Mouse (Mus musculus): ENCODE results near the gene Atg14. TPM values are rescaled to one million over a fixed set of nuclear protein-coding genes. Genes with fewer than 3 reads are reported as not detected.
"Not testable (repeated sequence)": the region's sequence is repeated elsewhere in the genome, so short reads cannot be mapped to it uniquely, and the experiment has no call there.

Gene Atg14
- total RNA-seq (2012; rRNA removed) = 19.8 and 22.5 TPM in 2 replicates

DNA sequence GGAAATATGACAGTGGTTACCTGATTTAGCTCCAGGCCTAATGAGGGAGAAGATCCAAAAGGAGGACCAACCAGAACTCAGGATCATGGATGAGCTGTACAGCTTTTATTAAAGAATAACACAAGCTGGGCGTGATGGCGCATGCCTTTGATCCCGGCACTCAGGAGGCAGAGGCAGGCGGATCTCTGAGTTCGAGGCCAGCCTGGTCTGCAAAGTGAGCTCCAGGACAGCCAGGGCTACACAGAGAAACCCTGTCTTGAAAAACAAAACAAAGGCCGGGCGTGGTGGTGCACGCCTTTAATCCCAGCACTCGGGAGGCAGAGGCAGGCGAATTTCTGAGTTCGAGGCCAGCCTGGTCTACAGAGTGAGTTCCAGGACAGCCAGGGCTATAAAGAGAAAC is at the start of gene Atg14:
Atg14 (minus strand) TSS at position 101 of the 400 bp plus-strand sequence.
- H3K27ac ChIP-seq (ENCODE audit: insufficient read depth, low read depth, low read length, poor library complexity, severe bottlenecking) = peak within 1 kb of the TSS; percentile 7; the same call in 1 of the 2 replicates
- peak within 1 kb of the TSS; percentile 28 to 30; a peak in 1 of 4 replicates for H3K4me3 ChIP-seq (ENCODE audit: insufficient read depth in 1 of 2, low read depth in 1 of 2, low read length in 2 of 2, poor library complexity in 1 of 2, severe bottlenecking in 1 of 2)
- peaks cover 2 to 11% of the 10 kb centered on the region in 2 experiments; a peak in 1 of 4 replicates for H3K4me1 ChIP-seq (ENCODE audit: control insufficient read depth in 2 of 2, insufficient read depth in 2 of 2, low read length in 2 of 2, poor library complexity in 1 of 2)
- H3K36me3 ChIP-seq (ENCODE audit: control insufficient read depth, insufficient read depth, low read length, poor library complexity, severe bottlenecking); H3K9me3 ChIP-seq (ENCODE audit: control insufficient read depth, insufficient read depth, low read depth, low read length); in situ Hi-C loops (cut with MboI; ENCODE audit: low sequenced_read_pairs in 2 of 2, unreplicated experiment in 2 of 2); DNase-seq (ENCODE audit: low read depth, low spot score): not testable (repeated sequence)
- peak within 1 kb of the TSS; percentile 65; the same call in 1 of the 2 replicates for H3K9ac ChIP-seq (ENCODE audit: insufficient read depth, low read depth, low read length, poor library complexity, severe bottlenecking)

DNA sequence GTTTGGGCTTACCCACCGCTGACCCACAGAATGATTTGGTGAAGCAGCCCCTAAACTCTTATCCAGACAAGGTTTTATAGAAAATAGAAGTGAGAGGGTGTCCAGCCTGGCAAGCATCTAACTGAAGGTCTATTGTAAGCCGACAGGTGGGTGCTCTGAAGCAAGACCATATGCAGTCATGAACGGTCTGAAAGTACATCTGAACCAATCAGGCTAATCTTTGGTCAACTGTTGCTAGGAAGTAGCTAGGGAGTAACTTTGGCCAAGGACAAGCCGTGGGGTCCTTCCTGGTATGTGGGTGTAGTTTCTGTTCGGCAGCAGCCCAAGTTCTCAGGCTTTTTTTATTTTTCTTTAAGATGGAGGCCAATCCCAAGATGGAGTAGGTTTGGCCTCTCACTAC is 48.4 kb upstream of the Atg14 start:
- H3K9me3 ChIP-seq (ENCODE audit: control insufficient read depth, insufficient read depth, low read depth, low read length) = no peaks in the 10 kb centered on the region
- H3K36me3 ChIP-seq (ENCODE audit: control insufficient read depth, insufficient read depth, low read length, poor library complexity, severe bottlenecking) = no peaks in the 10 kb centered on the region
- no peak for DNase-seq (ENCODE audit: low read depth, low spot score)
- in situ Hi-C loops (cut with MboI; ENCODE audit: low sequenced_read_pairs in 2 of 2, unreplicated experiment in 2 of 2) = no loop called here
- no peak overlapping the region for H3K27ac ChIP-seq (ENCODE audit: insufficient read depth, low read depth, low read length, poor library complexity, severe bottlenecking)
- peaks cover 0 to 1% of the 10 kb centered on the region in 2 experiments; a peak in 1 of 4 replicates for H3K4me1 ChIP-seq (ENCODE audit: control insufficient read depth in 2 of 2, insufficient read depth in 2 of 2, low read length in 2 of 2, poor library complexity in 1 of 2)
- no peak overlapping the region for H3K9ac ChIP-seq (ENCODE audit: insufficient read depth, low read depth, low read length, poor library complexity, severe bottlenecking)
- no peak for TF ChIP-seq CHD2 (IDR thresholded peaks at IDR 0.05; ENCODE audit: low read depth, low read length)
- no peak overlapping the region for H3K4me3 ChIP-seq (ENCODE audit: insufficient read depth in 1 of 2, low read depth in 1 of 2, low read length in 2 of 2, poor library complexity in 1 of 2, severe bottlenecking in 1 of 2)

DNA sequence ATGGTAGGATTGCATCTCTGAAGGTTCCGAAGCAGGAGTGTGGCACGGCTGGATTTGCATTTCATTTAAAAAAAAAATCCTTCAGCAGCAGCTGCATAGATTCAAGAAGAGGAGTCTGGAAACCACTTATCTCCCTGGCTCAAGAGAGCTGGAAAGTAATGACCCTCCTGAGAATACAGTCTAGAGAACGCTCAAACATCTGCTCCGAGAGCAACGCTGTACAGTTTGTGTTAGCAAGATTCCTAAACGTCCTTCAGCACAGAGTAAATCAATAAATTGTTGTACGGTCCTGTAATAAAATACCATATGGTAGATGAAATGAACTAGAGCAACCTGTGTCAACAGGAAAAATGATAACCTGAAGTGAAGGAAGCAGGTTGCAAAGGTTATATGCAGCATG is 42.8 kb upstream of the Atg14 start:
- Histone ChIP-seq H3K36me3 (ENCODE audit: control insufficient read depth, insufficient read depth, low read length, poor library complexity, severe bottlenecking) (no peaks in the 10 kb centered on the region), H3K4me1 (ENCODE audit: control insufficient read depth in 2 of 2, insufficient read depth in 2 of 2, low read length in 2 of 2, poor library complexity in 1 of 2) (peaks cover 2% of the 10 kb centered on the region in 2 experiments; a peak in 2 of 4 replicates), H3K27ac (ENCODE audit: insufficient read depth, low read depth, low read length, poor library complexity, severe bottlenecking) (no peak overlapping the region), H3K9me3 (ENCODE audit: control insufficient read depth, insufficient read depth, low read depth, low read length) (no peaks in the 10 kb centered on the region), H3K9ac (ENCODE audit: insufficient read depth, low read depth, low read length, poor library complexity, severe bottlenecking) (no peak overlapping the region), H3K4me3 (ENCODE audit: insufficient read depth in 1 of 2, low read depth in 1 of 2, low read length in 2 of 2, poor library complexity in 1 of 2, severe bottlenecking in 1 of 2) (no peak overlapping the region)
- in situ Hi-C loops (cut with MboI; ENCODE audit: low sequenced_read_pairs in 2 of 2, unreplicated experiment in 2 of 2) = no loop called here
- no peak for DNase-seq (ENCODE audit: low read depth, low spot score)
- TF ChIP-seq HCFC1 (IDR thresholded peaks at IDR 0.05; ENCODE audit: borderline replicate concordance, insufficient read depth, low read length) (no peak), CHD2 (IDR thresholded peaks at IDR 0.05; ENCODE audit: low read depth, low read length) (no peak), ZC3H11A (IDR thresholded peaks at IDR 0.05; ENCODE audit: borderline replicate concordance, low read depth, low read length) (no peak), ZNF384 (IDR thresholded peaks at IDR 0.05; ENCODE audit: low read depth, low read length) (no peak), MAFK (IDR thresholded peaks at IDR 0.05; ENCODE audit: insufficient read depth, low read depth, low read length) (no peak)

DNA sequence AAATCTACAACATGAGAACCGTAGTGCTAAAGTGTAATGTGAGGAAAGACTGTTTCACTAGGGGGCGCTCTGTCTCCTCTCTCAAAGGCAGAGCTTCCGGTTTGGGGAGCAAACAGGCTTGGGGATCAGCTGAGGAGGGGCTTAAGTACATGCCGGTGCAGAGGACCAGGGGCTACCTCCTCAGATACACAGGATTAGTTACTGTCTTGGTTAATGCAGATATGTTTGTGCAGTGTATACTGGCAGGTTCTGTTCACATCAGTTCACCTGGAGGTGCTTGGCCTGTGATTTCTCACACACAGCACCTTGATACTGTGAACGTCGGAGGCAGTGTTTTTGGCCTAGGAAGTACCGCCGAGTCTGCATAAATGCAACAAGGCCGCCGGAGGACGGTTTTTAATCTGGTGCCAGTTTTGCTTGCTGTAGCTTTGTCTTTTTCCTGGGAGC is 27.5 kb upstream of the Atg14 start:
- in situ Hi-C loops (cut with MboI; ENCODE audit: low sequenced_read_pairs in 2 of 2, unreplicated experiment in 2 of 2) = no loop called here
- H3K36me3 ChIP-seq (ENCODE audit: control insufficient read depth, insufficient read depth, low read length, poor library complexity, severe bottlenecking) = no peaks in the 10 kb centered on the region
- H3K4me3 ChIP-seq (ENCODE audit: insufficient read depth in 1 of 2, low read depth in 1 of 2, low read length in 2 of 2, poor library complexity in 1 of 2, severe bottlenecking in 1 of 2) = peak overlapping the region in 1 of 2 experiments; percentile 48; a peak in 2 of 4 replicates
- TF ChIP-seq MAFK (IDR thresholded peaks at IDR 0.05; ENCODE audit: insufficient read depth, low read depth, low read length) (no peak), ZC3H11A (IDR thresholded peaks at IDR 0.05; ENCODE audit: borderline replicate concordance, low read depth, low read length) (no peak; the same call in 1 of the 2 replicates), CHD2 (IDR thresholded peaks at IDR 0.05; ENCODE audit: low read depth, low read length) (no peak), HCFC1 (IDR thresholded peaks at IDR 0.05; ENCODE audit: borderline replicate concordance, insufficient read depth, low read length) (no peak), ZNF384 (IDR thresholded peaks at IDR 0.05; ENCODE audit: low read depth, low read length) (no peak)
- no peaks in the 10 kb centered on the region for H3K4me1 ChIP-seq (ENCODE audit: control insufficient read depth in 2 of 2, insufficient read depth in 2 of 2, low read length in 2 of 2, poor library complexity in 1 of 2)
- H3K27ac ChIP-seq (ENCODE audit: insufficient read depth, low read depth, low read length, poor library complexity, severe bottlenecking) = no peak overlapping the region
- H3K9ac ChIP-seq (ENCODE audit: insufficient read depth, low read depth, low read length, poor library complexity, severe bottlenecking) = peak overlapping the region; percentile 49; the same call in 1 of the 2 replicates
- DNase-seq (ENCODE audit: low read depth, low spot score) = peak; percentile 75
- no peaks in the 10 kb centered on the region for H3K9me3 ChIP-seq (ENCODE audit: control insufficient read depth, insufficient read depth, low read depth, low read length)

DNA sequence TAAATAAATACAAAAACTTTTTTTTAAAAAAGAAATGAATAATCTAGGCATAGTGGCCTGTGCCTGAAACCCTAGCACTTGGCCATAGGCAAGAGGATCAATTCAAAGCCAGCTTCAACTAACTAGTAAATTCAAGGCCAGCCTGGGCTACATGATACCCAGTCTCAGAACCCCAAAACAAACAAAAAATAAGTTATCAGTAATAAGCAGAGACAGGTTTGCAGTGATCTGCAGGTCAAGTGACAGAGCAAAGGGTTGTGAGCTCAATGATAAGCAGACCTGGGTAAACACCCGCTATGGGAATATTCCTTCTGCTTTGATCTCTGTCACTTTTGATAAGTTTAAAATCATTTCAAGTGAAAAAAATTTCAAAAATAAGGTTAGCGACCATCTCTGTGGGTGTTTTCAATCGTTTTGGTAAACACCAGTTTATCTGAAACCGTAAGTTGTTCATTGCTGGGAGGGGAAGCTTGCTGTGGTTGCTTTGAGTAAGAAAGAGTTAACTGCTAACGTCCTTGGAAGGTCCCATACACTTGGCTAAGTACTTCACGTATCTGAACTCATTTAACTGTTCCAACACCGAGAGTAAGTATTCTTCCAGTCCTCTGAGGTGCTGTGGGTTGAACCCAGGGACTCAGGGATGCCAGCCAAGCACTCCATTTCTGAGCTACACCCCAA is 24.1 kb upstream of the Atg14 start:
- H3K27ac ChIP-seq (ENCODE audit: insufficient read depth, low read depth, low read length, poor library complexity, severe bottlenecking) = no peak overlapping the region
- in situ Hi-C loops (cut with MboI; ENCODE audit: low sequenced_read_pairs in 2 of 2, unreplicated experiment in 2 of 2) = no loop called here
- H3K9me3 ChIP-seq (ENCODE audit: control insufficient read depth, insufficient read depth, low read depth, low read length) = no peaks in the 10 kb centered on the region
- DNase-seq (ENCODE audit: low read depth, low spot score) = no peak
- H3K36me3 ChIP-seq (ENCODE audit: control insufficient read depth, insufficient read depth, low read length, poor library complexity, severe bottlenecking) = no peaks in the 10 kb centered on the region
- no peak overlapping the region for H3K9ac ChIP-seq (ENCODE audit: insufficient read depth, low read depth, low read length, poor library complexity, severe bottlenecking)
- H3K4me3 ChIP-seq (ENCODE audit: insufficient read depth in 1 of 2, low read depth in 1 of 2, low read length in 2 of 2, poor library complexity in 1 of 2, severe bottlenecking in 1 of 2) = no peak overlapping the region
- TF ChIP-seq ZC3H11A (IDR thresholded peaks at IDR 0.05; ENCODE audit: borderline replicate concordance, low read depth, low read length) (no peak), CHD2 (IDR thresholded peaks at IDR 0.05; ENCODE audit: low read depth, low read length) (no peak), ZNF384 (IDR thresholded peaks at IDR 0.05; ENCODE audit: low read depth, low read length) (no peak), MAFK (IDR thresholded peaks at IDR 0.05; ENCODE audit: insufficient read depth, low read depth, low read length) (no peak), HCFC1 (IDR thresholded peaks at IDR 0.05; ENCODE audit: borderline replicate concordance, insufficient read depth, low read length) (no peak)
- no peaks in the 10 kb centered on the region for H3K4me1 ChIP-seq (ENCODE audit: control insufficient read depth in 2 of 2, insufficient read depth in 2 of 2, low read length in 2 of 2, poor library complexity in 1 of 2)

Data from ES-E14 (cell line).